Mouse (Mus musculus): ENCODE data around the gene Sgms1.
A peak's percentile ranks its signal among the peaks of the same experiment; 100 is the strongest.

Gene Sgms1

DNA sequence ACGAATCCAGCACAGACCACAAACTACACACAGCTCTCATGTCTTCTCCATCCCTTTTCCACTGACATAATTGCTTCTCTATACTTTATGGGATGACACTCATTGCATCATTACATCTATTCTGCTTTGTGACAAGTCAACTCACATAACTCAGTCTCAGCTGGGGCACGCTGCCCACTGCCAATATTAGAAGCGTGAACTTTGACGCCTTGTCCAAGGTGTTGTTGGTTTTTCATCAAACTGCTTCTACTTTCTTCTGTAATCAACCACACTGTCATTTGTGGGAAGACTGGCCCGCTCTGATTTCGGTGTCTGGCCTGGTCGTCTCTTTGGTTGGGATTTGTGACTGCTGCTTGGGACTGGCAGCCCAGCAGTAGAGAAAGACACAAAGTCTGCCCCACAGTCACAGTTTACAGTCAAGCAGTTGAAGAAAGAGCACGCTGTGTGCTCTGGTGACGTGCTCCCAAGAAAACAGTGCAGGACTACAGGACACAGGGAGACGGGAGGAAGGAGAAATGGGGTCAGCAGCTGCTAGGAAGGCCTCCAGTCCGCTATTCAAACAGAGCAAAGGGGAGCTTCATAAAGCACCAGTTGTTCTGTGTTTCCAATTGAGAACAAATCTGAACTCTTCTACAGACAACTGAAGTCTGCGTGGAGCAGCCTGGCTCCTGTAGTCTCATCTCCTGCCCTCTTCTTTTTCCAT, 120.2 kb downstream of the Sgms1 start:
- DNase-seq (ENCODE audit: low read depth): no peak

DNA sequence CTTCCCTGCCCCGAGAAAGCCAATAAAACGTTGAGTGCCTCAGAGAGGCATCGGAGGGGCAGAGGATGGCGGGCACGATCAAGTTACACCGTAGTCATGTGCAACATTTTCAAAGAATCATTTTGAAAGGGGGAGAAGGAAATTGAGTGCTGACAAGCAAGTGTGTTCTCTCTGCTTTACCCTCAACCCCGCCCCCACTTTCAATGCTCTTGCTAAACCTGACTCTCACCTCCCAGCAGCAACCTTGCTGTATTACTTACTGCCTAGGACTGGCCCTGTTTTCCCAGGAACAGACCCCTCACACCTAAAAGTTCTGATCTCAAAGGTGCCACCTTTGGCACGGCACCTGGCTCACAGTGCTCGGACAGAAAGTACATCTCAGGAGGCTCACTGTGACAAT, 121.0 kb downstream of the Sgms1 start:
- DNase-seq (ENCODE audit: low read depth): no peak

DNA sequence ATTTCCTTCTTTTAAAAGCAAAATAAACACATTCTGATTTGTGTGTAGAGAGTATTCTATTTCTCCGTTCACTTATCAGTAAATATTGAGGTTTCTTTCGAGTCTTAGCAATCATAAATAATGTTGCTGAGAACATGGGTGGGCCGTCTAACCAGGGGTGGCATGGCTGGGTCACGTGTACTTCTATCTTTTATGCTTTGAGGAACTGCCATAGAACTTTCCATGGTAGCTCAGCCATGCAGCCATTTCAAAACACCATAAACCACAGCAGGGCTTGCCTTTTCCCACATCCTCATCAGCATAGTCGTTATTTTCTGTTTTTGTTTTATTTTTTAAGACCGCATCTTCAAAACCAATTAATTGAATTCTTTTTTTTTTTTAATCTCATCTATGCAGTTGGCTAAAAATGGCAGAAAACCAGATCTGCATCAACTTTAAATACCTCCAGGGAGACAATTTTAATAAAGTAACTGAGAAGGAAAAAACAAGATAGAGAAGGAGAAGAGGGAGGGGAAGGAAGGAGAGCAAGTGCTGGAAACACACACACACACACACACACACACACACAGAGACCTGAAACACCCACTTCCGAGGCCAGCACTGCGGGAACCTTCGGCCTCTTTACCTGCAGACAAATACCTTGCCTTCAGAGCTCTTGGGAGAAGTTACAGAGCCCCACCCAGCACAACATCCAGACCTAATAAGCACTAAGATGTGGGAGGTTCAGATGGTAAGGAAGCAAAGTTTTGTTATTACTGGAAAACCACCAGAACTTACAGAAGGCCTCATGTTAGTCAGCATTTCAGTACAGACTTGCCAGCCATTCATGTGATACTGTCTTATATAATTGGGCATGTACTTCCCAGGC, 122.9 kb downstream of the Sgms1 start:
- DNase-seq (ENCODE audit: low read depth): no peak

DNA sequence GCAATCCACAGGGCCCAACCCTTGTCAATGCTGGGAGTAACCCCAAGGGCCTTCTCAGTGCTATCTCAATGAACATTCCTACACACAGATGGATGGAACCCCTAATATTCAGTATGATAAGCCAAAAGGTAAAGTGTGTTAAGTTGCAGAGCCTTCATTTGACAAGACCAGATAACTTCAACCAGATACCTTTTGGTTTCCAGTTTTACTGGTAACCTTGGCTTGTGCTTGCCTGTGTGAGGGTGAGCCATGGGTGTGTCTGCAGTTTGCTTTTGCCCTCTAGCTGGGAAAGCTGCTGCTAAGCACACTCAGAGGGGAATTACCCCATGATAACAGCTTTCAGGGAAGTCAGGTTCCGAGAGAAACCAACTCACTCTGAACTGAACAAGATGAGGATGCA, 125.8 kb downstream of the Sgms1 start:
- DNase-seq (ENCODE audit: low read depth): peak; percentile 83

DNA sequence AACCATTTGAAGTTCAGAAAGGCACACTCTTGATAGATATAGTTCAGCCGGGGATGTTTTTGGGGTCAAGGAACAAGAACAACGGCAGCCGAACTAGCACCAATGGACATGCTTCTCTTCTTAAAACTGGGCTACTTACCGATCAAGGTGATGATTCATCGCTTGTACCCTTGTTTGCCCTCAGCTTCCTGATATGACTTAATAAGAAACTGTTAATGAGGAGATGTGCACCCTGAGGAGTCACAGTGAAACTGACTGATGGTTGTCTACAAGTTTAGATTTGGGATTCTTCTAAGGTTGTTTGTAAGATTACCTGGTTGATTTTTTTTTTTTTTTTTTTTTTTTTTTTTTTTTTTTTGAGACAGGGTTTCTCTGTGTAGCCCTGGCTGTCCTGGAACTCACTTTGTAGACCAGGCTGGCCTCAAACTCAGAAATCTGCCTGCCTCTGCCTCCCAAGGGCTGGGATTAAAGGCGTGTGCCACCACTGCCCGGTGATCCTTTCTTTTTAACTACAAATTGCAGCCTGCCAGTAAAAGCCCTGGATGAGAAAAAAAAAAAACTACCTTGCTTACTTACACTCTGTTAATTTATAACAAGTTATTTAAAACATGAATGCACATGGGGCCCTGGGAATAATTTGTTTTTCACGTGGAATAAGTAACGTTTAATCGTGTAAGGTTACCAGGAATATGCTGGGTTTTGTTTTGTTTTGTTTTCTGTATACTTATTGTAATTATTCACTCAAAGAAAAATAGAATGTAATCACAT, 126.5 kb downstream of the Sgms1 start:
- DNase-seq (ENCODE audit: low read depth): no peak

DNA sequence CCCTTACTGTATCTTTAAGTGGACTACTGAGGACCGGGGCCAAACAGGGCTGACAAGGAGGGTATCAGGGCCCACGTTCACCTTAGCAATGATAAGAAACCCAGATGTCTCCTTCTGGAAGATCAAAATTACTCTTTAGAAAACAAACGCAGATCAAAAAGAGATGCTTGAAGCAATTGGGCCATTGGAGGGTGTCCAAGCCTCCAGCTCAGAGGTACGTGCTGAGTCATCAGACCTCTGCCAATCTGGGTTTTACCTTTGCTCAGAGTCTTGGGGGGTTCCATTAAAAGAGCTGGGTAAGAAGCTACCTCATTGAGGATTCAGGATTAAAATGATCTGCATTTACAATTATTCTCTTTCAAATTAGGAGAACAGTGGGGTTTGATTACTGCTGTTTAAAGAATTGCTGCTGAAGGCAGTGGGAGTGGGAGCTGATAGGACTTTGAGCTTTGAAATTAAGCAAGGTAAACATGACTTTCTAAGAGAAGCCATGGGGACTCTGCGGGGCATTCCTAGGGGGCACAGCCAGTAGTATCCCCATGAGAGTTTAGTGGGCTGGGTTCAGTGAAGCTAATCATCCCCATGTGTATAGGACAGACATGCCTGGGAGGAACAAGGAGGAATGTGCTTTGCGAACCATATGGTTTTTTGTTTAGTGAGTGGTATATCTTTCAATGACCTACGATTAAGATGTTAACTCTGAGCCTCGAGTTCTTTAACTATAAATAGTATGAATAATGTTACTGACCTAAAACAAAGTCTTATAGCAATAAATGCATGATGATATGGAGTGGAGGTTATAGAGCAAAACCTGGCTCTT, 128.4 kb downstream of the Sgms1 start:
- DNase-seq (ENCODE audit: low read depth): no peak

DNA sequence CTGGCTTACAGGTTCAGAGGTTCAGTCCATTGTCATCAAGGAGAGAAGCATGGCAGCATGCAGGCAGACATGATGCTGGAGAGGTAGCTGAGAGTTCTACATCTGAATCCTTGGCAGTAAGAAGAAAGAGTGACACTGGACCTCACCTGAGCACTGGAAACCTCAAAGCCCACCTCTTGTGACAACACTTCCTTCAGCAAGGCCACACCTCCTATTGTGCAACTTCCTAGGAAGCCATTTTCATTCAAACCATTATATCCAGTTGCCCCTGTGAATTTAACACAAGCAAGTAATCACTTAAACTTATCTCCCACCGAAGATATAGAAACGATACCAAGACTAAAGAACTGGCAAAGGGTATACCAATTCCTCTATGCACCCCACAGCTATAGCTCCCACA, 129.7 kb downstream of the Sgms1 start:
- no peak for DNase-seq (ENCODE audit: low read depth)

DNA sequence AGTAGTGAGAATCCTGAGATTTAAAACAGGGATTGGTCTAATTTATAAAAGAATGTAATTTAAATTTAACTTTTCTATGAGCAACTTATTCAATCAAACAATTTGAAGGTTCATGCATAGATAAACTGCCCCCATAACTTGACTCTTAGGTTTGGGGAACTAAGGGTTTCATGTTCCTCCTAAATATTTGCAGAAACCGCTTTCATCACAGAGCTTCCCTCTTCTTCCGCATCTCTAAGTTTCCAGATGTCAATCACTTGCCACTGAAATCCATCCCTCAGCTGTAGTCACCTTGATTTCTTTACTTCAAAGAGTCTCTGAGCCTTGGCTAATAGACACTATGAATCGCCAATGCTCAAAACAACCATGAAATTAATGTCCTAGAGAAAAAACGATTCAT, 130.5 kb downstream of the Sgms1 start:
- no peak for DNase-seq (ENCODE audit: low read depth)

DNA sequence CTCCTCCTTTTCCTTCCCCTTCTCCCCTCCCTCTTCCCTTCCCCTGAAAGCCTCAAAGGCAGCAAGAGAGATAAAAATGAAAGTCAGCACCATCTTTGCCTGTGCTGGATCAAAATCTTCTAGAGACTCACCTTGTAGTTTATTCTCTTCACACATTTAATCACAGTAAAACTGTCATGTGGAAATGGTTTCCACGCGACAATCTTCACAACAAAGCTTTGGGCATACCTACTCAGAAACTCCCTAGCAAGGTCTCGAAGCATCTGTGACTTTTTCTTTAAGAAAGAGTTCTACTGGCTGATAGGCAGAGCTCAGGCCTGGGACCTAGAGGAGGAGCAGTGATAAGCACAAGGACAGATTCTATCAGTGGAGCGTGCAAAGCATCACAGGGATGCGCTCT, 131.4 kb downstream of the Sgms1 start:
- no peak for DNase-seq (ENCODE audit: low read depth)

DNA sequence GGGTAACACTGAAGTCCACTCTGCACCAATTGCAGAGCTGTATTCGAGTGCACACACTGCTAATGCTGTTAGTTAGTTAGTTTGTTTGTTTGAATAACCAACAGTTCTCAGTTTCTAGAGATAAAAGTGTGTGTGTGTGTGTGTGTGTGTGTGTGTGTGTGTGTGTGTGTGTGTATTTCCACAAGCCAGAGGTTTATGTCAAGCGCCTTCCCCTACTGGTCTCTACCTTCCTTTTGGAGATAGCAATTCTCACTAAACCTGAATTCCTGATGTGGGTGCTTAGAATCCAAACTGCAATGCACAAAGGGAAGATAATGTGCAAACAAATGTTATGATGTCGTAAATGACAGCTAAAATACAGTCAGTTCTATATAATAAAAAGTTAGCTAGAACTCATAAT, 131.9 kb downstream of the Sgms1 start:
- DNase-seq (ENCODE audit: low read depth): no peak

DNA sequence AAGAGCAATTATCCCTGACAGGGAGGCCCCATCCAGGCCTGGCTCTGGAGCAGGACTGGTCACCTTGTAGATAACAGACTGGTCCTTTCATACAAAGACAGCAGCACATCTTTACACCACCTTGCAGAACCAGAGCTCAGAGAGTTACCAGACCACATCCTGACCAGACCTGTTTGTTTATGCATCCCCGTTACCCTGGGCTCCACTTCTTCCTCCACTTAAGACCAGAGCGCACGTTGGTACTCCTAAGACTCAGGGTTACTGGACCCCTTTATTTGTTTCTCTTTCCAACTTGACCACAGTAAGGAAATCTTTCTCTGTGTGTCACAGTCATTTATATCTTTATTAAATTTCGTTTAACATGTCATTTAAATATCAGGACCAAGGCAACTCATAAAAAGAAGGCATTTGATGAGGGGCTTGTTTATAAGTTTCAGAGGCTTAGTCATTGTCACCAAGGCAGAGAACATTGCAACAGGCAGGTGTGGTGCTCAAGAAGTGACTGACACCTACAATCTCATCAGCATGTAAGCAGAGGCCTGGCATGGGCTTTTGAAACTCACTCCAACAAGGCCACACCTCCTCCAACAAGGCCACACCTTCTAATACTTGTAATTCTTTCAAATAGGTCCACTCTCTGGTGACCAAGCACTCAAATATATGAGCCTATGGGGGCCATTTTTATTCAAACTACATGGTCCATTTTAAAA, 132.7 kb downstream of the Sgms1 start:
- DNase-seq (ENCODE audit: low read depth): no peak

DNA sequence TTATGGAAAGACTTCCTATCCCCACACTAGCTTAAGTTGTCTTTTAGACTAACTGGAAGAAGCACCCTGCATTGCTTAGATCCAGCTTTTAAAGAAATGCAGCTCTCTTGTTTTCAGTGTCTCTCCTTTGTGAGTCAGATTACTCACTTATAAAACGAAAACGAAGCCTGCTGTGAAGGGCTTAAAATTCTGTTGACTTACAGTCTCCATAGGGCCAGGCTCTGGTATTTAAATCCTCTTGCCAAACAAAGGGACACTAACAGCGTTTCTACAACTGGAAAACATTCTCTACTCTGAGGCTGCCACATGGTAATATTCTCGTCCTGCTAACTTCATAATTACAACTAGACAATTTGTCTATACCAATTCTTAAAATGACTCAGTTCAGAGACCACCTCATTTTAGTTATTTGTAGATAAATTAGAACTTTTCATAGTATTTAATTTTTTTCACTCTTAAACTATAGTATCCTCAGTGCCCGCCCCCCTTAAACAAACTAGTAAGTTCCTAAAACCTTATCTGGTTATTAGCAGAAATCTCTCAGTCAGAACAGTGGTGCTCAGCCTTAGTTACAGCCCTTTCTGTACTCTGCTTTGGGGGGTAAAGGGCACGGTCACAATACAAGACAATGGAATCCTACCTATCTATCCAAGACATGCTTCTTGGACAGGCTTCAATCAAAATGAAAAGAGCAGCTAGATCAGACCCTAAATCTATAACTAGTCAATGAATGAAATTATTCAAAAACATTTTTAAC, 133.9 kb downstream of the Sgms1 start:
- DNase-seq (ENCODE audit: low read depth): no peak

DNA sequence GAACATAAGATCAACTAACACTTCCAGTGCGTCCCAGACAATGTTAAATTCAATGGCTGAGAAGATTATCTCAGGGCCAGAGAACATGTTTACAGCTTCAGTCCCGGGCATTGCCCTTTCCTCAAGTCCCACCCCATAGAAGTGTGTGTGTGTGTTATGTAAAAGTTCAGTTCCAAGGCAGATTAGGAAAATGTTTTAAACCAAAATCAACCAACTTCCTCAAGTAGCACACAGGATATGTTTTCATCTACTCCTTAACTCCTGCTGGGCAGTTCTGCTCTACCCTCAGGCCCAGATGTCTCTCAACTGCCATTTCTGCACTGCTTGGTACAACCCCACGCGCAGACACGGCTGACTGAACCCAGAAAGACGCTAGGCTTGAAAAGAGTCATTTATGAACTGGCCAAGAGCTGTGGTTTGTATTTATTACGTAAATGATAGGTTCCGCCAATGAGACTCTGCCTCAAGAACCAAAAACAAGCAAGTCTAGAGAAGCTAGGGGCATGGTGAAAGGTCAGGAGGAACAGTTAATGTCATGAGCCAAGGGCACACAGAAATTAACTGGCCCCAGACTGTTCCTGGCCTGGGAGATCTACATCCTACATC, 134.7 kb downstream of the Sgms1 start:
- no peak for DNase-seq (ENCODE audit: low read depth)

DNA sequence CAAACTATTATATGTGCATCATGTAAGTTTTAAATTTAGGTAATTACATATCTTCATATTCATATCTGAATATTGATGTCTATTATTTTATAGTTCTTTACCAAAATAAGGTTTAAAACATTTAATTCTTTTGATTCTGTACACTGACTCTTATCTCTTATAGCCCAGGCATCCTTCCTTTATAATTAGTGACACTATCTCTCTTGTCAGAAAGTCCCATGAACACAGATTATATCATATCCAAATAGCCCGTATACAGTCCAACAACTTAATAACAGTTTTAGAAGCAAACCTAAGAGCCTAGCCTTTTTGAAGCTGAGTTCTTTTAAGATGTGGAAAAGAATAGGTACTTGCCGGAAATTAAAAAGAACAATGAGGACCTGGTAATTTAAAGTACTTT, 135.3 kb downstream of the Sgms1 start:
- no peak for DNase-seq (ENCODE audit: low read depth)

DNA sequence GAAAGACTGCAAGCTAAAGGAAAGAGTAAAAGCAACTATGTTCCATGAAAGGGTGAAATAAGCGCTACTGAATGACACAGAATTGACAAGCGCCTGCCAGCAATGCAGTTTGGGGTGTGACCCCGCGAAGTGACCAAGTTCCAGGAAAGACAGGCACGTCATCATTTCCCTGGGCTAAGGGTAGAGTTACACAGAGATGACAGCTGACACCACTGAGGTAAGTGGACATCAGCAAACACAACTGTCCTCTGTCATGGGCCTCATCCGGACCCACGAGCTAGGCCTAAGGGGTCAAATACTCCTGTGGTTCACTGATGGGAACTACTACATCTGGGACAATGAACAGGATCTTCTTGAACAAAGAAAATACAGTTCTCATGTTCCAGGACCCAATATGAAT, 136.5 kb downstream of the Sgms1 start:
- DNase-seq (ENCODE audit: low read depth): no peak

DNA sequence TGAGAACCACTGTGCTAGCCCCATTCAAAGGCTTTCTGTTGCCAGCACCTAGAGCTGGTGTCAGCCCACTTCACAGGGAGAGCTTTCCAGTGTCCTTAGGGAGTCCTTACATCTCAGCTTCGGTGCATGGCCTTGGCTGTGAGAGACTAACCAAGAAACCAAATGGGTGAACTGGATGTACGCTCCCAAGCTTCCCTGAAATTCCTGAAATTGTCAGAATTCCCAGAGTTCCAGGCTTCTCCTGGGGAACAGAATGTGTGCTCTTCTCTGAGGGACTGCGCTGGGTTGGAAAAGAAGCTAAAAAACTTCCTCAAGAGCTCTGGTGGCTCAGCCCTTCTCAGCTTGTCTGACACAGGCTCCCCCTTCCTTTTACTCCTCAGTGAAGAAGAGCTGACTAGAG, 137.1 kb downstream of the Sgms1 start:
- DNase-seq (ENCODE audit: low read depth): no peak

DNA sequence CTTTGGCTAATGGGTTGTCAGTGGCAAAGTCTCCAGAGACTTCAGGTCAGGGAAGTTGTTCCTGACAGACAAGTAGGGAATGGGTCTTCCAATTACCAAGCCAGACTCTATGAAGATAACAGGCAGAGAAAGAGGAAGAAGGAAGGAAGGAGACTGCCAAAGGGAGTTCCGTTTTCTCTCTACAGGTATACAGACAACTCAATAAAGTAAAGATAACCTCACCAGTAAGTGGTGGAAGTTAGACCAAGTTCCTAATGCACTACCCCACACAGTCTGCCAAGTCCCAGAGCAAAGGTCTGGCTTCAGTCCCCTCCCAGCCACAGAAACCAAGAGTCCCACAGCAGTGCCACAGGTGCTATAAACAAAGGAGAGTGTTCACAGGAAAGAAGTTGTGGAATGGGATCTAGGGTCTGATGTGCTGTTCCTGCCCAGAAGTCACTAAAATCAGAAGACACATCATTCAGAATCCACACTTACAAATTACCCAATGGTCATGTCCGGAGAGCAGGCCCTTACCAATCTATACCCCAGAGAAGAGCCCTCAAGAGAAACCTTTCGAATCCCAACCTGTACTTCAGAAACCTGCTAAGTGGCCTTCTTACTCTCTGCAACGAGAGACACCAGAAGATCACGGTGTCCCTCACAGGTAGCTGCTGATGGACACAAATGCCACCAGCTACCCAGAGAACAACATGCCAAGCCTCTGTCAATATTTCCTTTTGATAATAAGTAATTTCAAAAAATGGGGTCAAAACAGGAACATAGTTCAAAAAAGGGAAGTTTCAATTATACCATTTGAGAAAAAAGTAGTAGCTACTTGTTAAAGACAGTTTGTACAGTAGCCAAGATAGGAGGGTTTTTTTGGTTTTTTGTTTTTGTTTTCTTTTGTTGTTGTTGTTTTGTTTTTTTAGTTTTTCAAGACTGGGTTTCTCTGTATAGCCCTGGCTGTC, 140.1 kb downstream of the Sgms1 start:
- no peak for DNase-seq (ENCODE audit: low read depth)

DNA sequence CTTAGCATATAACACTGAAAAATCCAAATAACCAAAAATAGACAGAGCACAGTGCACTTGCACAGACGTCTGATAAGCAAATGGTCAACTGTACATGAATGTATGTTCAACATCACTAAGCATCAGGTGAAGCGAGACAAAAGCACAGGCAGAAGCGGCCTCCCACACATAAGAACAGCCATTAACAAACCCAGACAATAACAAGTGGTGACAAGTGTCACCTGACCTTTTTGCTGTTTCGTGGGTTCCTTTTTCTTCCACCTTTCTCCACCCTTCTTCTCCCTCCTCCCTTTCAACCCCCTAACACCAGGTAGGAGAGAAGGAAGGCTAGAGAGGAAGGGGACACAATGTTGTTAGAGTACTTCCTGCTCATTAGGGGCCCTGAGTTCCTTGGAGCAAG, 144.6 kb downstream of the Sgms1 start:
- DNase-seq (ENCODE audit: low read depth): no peak

DNA sequence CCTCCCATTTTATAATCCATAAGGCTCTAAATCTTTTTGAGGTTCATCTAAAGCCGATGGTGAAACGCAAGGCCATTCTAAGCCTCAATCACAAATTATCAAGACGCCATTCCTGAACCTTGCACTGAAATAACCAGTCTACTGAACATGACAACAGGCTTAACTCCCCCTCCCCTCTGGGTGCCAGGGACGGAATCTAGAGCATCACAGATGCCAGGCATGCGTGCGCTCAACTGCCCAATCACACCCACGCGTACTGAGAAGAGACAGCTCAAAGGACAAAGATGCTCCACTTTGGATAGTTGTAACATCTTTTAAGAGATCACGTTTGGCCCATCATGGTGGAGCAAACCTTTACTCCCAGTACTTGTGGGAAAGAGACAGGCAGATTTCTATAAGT, 146.3 kb downstream of the Sgms1 start:
- no peak for DNase-seq (ENCODE audit: low read depth)
